Mouse (Mus musculus) megakaryocyte-erythroid progenitor cell, adult 5-6 weeks (primary cell): ENCODE measurements at regions not wholly inside any gene's neighbourhood (a gene's known extent, or its start where the extent isn't known, plus 50 kb on each side); places are given as distances from the start of the nearest gene placed in this dataset.

Source experiments
- ATAC-seq: replicated peaks from 2 replicates; pipeline ENCODE4 v1.8.0; 2016; ENCODE audit warnings: mild to moderate bottlenecking, inconsistent platforms; ENCODE audit not compliant: severe bottlenecking, poor library complexity, low FRiP score, low TSS enrichment

- no peak for ATAC-seq
Observed at GRCm38 (mm10) chr13:47397726-47398350, 275.4 kb downstream of the Rnf144b start.

- no peak for ATAC-seq
Observed at GRCm38 (mm10) chr13:47398976-47399375, 276.5 kb downstream of the Rnf144b start.

- ATAC-seq = no peak
Observed at GRCm38 (mm10) chr13:47413261-47413660, 290.8 kb downstream of the Rnf144b start.

GRCm38 (mm10) chr13:47413940-47414339 lies 291.5 kb downstream of the Rnf144b start:
- no peak for ATAC-seq

GRCm38 (mm10) chr13:47429856-47430365 lies 307.5 kb downstream of the Rnf144b start:
- ATAC-seq = no peak

GRCm38 (mm10) chr13:47430409-47430808 lies 308.0 kb downstream of the Rnf144b start:
- ATAC-seq = no peak

- ATAC-seq = no peak
Observed at GRCm38 (mm10) chr13:47435631-47436030, 313.2 kb downstream of the Rnf144b start.

- ATAC-seq = no peak
Observed at GRCm38 (mm10) chr13:47444876-47445275, 322.4 kb downstream of the Rnf144b start.

- ATAC-seq = no peak
Observed at GRCm38 (mm10) chr13:47452186-47452760, 329.8 kb downstream of the Rnf144b start.

GRCm38 (mm10) chr13:47462148-47462547 lies 339.7 kb downstream of the Rnf144b start:
- no peak for ATAC-seq

GRCm38 (mm10) chr13:47471543-47472213 lies 349.2 kb downstream of the Rnf144b start:
- no peak for ATAC-seq

- no peak for ATAC-seq
Observed at GRCm38 (mm10) chr13:47480159-47480558, 357.7 kb downstream of the Rnf144b start.

GRCm38 (mm10) chr13:47484819-47485218 lies 362.4 kb downstream of the Rnf144b start:
- ATAC-seq = no peak

- ATAC-seq = no peak
Observed at GRCm38 (mm10) chr13:47486111-47486510, 363.7 kb downstream of the Rnf144b start.

GRCm38 (mm10) chr13:47486658-47487057 lies 364.2 kb downstream of the Rnf144b start:
- no peak for ATAC-seq

- ATAC-seq = no peak
Observed at GRCm38 (mm10) chr13:47505380-47505955, 383.0 kb downstream of the Rnf144b start.

GRCm38 (mm10) chr13:47532935-47533334 lies 410.5 kb downstream of the Rnf144b start:
- ATAC-seq = no peak

- ATAC-seq = no peak
Observed at GRCm38 (mm10) chr13:47537156-47537555, 414.7 kb downstream of the Rnf144b start.

- no peak for ATAC-seq
Observed at GRCm38 (mm10) chr13:47549626-47550025, 427.2 kb downstream of the Rnf144b start.

GRCm38 (mm10) chr13:47552251-47552650 lies 429.8 kb downstream of the Rnf144b start:
- no peak for ATAC-seq
